Mouse (Mus musculus) hematopoietic stem cell, adult 5-6 weeks (primary cell): ENCODE measurements around the gene Shtn1. TPM values are rescaled to one million over a fixed set of nuclear protein-coding genes. Genes with fewer than 3 reads are reported as not detected.

ENCODE experiments used
- ATAC-seq, 2 experiments: fragments of 125-278 bp in 1 of 2; replicated peaks in 1 of 2; 2 replicates each; pipeline ENCODE4 v1.8.0; 2016 to 2017; ENCODE audit warnings: inconsistent platforms in 2 of 2, mild to moderate bottlenecking in 2 of 2, moderate number of reproducible peaks in 2 of 2, low read depth in 1 of 2, moderate TSS enrichment in 1 of 2; ENCODE audit not compliant: low FRiP score in 2 of 2, poor library complexity in 2 of 2, severe bottlenecking in 2 of 2, insufficient read depth in 1 of 2, low TSS enrichment in 1 of 2
- total RNA-seq: library from RNA; stranded (forward); fragments of 172-1452, 232-1000 nt; gene quantifications from 2 replicates; pipeline ENCODE4 v1.2.3, GENCODE M21; 2017

Gene Shtn1
- total RNA-seq, 1 experiment from 2014 or later, result 4.1 TPM

DNA sequence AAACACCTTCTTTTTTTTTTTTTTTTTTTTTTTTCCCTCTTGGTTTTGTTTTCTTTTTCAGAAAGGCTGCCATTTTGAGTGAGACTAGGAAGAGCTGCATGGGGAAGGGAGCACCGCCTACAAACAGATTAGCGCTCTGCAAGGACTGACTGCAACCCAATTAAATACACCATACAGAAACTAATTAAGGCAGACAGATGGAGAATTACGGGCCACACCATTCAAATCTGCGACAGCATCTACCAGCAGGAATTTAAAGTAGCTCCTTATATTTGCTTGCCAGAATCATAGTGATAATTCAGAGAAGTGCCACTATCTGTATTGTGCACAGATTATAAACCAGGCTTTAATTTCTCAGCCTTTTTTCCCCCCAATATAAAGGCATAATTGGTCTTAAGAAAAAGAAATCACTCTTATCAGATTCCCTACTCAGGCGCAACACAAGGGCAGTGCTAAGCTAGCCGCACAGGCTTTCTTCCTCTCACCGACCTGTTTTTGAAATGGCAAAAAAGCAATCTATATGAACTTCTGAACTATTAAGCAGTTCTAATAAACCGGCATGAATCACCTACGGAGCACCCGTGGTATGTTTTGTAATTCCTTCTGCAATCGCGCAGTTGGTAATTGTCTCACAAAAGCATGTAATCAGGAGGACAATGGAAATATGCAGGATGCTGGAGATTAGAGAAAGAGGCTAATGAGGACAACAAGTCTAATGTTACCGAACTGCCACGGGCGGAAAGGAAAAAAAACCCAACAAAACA, 69.1 kb downstream of the Shtn1 start:
- no peak for ATAC-seq

DNA sequence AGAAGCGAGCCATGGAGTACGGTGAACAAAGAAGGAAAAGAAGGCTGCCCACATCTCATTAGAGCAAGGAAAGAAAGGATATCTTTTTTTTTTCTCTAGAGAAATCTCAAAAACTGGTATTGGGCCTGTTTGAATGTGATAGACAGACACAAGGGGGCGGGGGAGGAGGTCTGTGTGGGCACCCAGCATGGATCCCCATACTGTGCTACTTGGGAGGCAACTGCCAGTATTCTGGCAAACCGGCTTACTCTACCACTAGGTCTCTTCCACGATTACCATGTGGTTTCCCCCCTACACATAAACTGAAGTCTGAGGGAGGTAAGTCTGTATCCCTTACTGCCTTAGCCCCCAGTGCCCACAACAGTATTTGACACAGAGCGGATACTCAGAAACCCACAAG, 73.1 kb downstream of the Shtn1 start:
- ATAC-seq, result no peak

DNA sequence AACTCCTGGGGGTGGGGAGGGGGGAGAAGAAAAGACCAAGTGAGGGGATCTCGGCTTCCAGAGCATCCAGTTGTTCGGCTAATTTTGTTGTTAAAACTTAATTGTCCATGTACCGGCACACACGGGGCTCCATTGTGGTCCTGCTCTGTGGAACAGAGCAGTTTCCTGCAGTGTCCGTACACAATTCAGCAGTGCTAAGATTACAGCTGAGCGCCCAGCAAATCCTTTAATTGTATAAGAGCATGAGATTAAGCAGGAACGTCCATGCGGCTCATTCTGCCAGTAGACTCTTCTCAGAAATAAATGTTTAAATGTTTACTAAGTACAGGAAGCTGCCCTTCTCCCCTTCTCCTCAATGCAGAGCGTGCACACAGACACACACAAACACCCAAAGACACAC, 94.3 kb downstream of the Shtn1 start:
- ATAC-seq, result no peak

DNA sequence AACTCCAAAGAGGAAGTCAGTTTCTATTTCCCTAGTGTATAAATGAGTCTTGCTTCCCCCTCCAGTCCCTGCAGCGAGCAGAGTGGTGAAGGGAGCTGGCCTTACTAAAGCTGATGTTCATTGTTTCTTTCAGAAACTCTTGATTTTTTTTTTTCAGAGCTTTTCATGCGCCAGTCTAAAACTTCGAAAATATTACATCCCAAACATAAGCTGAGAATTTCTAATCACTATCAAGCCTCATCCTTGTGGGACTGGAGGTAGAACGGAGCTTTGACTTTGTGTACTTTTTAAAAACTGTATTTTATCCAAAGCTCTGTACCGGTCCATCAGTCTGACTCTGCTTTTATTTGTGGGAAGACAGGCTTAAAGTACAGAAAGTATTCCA, 95.9 kb downstream of the Shtn1 start:
- no peak for ATAC-seq

DNA sequence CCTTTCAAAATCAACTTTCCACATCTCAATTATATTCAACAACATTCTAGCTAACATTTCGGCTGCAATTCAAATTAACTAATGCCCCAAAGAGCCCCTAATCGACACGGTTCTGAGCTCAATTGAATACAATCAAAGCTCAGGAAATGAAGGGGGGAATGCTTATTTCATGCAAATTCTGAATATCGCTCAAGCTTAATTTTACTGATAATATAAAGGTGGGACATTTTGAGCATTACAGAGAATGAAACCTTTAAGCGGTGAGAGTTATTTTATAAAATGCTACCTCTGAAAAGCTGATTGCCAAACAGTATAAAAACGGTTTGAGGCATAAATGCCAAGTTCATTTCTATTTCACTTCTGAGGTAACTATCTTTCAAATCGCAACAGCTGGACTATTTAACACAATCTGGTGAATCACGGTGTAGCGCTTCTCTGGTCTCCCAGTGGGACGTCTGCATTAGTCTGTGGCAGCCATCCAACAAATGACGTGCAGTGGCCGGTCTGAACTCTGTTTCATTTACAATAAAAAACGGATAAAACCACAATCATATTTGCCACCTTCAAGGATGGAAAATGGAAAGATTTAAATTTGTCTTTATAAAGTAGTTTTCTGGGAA, 96.4 kb downstream of the Shtn1 start:
- ATAC-seq, result no peak

DNA sequence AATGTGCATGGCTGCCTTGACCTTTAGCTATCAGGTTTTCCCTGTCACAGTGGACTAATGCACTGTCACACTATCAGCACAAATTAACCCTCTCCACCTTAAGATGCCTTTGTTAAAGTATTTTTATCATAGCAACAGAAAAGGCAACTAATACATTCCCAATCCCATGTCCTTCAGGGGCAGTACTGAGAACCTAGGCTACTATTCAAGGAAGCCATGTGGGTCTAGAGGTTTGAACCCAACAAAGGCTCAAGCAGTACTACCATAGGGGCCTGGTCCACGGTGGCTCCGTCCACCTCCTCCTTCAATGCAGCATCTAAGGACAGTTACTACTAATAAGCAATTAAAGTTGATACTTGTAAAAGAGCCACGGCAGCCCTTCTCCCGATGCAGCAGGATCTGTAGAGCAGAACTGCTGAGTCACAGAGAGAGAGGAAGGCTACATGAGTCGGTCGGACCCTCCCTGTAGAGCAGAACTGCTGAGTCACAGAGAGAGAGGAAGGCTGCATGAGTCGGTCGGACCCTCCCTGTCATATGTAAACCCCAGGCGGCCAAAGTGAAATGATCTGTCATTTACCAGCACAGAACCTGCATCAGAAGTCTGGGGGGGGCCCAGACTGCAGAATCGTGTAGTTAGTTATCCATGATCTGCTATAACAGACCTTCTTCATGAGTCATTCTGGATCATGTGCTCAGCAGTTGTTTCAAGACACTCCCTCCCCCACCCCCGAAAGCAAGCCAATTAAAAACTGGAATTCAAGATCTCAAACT, 97.3 kb downstream of the Shtn1 start:
- peak; percentile 93 to 97 for ATAC-seq

DNA sequence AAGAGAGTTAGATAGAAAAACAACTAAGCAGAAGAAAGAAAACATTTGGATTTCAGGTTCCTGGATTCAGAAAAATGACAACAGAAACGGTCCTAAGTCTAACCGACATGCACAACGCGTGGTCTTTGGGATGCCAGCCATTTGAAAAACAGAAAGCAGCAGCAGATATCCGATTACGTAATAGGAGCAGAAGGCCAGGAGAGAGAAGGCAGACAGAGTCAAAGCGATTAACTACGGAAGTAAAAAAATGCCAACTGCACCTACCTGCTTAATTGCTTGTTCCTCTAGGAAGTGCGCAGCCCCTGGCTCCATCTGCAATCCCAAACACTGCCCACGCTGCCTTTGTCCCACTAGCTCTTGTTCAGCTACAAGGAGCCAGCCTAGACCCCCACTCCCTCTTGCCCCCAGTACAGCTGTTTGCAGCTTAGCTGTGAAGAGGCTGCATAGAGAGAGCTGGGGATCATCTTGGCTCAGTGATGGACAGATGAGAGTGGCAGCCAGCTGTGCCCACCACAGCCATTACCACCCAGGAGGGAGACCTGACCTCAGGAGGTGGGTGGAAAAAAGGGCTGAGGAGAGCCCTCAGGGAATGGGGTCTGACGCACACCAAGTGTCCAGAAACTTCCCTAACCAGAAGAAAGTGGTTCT, 100.6 kb downstream of the Shtn1 start:
- ATAC-seq, result no peak

DNA sequence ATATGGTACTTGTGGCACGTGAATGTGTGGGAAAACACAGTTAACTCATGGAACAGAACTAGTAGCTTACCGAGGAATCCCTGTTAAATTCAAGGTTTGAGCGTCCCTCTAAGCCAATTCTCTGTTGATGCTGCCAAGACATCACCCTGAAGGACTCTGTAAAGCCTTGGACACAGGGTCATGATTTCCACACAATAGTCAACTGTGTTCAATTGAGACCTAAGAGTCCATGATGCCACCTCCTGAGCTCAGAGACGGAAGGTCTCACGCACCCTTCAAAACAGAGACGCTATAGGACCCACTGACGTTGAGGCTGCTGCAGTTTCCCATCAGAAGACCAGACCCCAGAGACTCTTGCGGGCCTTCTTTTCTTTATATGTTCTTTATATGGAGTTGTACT, 101.8 kb downstream of the Shtn1 start:
- ATAC-seq, result no peak

DNA sequence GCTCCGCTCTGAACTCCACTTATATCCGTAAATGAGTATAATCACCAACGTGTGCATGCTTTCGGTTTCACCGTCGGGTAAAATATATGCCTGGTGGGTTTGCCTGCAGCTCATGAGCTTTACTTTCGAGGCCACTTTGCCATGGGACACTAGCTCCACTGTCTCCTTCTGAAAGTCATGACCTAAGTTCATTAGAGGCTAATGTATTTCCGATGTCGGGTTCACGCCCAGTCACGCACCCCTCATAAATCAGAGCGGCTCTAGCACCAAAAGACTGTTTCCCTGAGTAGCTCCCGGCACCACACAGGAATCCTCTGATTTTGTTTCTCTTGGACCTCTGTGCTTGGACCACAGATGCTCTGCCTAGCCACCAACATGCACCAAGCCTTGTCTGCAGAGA, 105.1 kb downstream of the Shtn1 start:
- ATAC-seq, result no peak

DNA sequence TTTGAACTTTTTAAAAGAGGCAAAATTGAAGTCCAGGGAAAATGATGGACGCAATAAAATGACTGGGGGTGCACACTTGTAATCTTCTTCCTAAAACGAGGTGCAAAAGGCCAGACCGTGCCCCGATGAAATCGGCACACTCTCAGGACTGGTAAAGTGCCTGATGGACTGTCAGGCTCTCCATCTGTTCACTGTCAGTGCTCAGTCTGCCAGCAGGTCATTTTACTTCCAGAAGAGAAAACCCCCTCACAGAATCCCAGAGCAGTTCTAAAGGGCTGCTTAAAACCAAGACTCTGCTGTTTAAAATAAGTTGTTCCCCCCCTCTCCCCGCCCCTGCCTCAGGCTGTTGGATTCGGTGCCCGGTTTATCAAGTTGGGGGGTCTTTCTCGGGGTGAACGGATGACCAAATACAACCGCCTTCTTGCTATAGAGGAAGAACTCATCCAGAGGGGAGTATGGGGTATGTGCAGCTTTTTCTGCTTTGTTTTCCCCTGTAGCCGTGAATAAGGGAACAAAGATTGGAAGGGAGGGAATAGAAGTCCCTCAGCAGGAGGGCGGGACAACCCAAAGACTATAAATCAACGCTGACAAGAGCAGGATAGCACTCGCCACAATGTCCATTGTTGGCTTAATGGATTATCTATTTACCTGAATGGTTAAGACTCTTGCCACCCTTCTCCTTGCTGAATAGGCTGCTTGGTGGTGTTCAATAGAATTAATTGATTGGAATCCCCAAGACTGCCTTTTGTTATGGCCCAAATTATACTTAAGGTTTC, 107.0 kb downstream of the Shtn1 start:
- no peak for ATAC-seq

DNA sequence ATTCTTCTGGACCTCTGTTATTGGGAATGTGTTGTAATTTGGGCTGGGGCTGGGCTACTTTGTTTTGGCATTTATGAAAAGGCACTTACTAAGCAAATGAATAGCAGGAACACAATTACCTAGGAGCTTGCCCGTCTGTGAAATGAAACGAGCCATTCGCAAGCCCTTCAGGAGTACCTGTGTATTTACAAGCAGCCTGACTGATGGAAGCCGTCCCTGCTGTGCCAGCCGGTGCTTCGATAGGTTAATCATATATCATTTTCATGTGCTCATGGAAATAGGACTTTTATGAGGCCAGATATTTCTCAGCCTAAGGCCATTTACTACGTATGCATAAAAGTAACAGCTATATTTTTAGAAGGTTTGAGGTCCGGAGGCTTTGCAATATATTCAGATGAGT, 112.9 kb downstream of the Shtn1 start:
- no peak for ATAC-seq

DNA sequence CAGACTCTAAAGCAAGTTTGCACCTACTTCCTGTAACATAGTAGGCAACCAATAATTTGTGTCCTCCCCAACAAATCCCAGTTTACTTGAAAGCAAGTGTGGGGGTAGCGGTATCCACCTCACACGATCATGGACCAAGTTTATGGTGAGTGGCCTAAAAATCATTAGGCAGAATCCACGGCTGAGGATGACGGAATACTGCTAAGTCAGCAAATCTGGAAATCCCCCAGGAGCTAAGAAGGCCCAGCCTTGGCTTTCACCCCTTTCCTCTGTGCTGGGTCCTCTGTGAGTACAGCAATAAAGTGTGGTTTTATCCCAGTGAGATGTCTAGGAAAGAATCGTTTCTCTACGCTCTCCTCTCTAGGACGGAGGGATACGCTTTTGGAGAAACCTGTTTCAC, 121.1 kb downstream of the Shtn1 start:
- no peak for ATAC-seq

DNA sequence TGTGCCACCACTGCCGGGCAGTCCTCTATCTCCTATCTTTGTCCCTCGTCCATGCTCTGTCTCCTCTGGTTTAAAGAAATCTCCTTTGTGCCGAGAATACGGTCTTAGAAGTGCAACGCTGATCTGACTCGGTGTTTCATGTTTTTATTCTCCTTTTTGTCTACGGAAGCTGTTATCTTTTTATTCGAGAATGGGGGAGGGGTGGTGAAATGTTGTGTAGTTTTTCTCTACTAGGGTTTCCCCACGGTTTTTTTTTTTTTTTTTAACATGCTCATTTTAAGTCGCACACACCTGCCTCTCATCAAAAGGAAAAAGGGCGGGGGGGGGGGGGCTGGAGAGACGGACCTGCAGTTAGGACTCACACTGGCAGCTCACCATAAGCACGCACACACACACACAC, 123.7 kb downstream of the Shtn1 start:
- ATAC-seq, result no peak

DNA sequence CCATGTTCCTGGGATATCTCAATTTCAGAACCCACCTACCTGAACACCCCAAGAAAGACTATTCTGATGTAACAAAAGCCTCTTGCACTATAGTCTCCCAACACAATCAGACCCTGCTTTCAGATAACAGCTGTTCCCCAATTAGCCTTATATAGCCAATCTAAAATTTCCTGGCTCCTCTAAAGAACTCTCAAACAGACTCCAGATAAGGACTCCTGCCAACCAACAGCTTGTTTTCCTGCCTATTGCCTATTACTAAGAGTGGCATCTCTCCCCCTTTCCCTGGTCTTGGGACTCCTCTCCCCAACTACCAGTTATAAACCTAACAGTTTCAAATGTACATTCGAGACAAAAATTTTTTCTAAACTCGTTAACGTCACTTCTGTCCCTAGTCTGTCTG, 124.4 kb downstream of the Shtn1 start:
- ATAC-seq, result no peak

DNA sequence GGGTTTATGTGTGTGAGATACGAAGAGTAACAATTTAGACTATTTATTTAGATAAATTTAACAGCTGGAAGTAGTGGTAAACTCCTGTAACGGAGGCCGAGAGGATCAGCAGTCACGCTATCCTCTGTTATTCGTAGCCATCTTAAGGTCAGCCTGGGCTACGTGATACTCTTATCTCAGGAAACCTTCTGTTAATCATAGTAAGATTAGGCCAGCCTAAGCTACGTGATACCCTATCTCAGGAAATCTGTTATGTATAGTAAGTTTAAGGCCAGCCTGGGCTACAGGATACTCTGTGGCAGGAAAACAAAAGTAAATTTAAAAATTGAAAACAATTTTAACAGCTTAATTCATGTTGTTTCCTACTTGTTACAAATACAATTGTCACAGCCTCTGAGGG, 129.9 kb downstream of the Shtn1 start:
- no peak for ATAC-seq

DNA sequence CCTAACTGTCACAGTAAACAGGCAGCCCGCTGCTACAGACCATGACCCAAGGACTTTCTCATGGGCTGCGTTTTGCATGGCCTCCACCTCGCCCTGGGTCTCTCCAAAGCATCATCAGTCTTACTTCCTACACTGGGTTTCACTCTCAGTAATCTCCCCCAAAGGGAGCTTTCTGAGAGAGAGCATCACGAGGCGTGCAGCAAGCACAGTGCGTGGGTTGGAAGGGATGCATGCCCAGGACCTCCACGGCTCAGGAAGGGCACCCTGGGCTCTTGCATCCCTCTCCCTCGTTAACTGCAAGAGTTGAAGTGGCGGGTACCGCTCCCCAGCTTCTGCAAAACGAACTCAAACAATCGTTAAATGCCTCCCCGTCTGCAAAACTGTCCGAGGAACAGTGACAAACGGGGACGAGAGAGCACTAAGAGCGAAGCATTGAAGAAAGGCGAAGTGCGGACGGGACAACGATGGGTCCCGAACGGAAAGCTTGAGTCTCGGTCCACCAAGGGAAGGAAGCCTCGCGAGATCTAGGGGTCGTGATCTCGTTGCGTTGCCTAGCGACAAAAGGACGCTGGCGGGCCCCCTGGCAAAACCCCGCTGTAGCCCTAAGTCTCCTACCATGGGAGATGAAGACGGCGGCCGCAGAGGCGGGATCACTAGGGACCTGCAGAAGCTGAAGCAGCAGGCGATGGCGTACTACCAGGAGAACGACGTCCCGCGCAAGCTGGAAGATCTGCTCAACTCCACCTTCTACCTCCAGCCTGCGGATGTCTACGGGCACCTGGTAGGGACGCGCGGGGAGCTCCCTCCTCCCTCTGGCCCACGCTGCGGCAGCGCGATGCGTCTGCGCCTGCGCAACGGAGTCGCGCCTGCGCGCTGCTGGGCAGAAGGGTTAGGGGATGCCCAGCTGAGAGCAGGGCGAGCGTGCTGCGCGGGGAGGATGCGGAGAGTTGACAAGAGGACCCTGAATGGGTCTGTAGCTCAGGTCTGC, 132.8 kb downstream of the Shtn1 start, which contains the start of the genes Eno4 and Hspa12a:
Eno4 (plus strand) TSS at position 585 of the 988 bp plus-strand sequence.
Hspa12a (minus strand) TSS at position 814 of the 988 bp plus-strand sequence.
- peak; percentile 98 to 99 for ATAC-seq
